Mouse (Mus musculus): ENCODE results near the gene Gm13698.
"Not testable (repeated sequence)": the region's sequence is repeated elsewhere in the genome, so short reads cannot be mapped to it uniquely, and the experiment has no call there.

Gene Gm13698

GRCm38 (mm10) chr2:83955393-83955792, at the start of gene Gm13698:
Gene Gm13698, plus strand, starts transcription at chr2:83955693.
- DNase-seq: not testable (repeated sequence)

- DNase-seq: no peak
Measured at GRCm38 (mm10) chr2:83929478-83930088, 25.9 kb upstream of the Gm13698 start.

- peak; percentile 36 for DNase-seq
Measured at GRCm38 (mm10) chr2:83940931-83941361, 14.5 kb upstream of the Gm13698 start, which contains the start of gene Zswim2. Gene Zswim2, minus strand, starts transcription at chr2:83941228.

GRCm38 (mm10) chr2:83941378-83941777, 14.1 kb upstream of the Gm13698 start:
- no peak for DNase-seq

GRCm38 (mm10) chr2:83941792-83942191, 13.7 kb upstream of the Gm13698 start:
- no peak for DNase-seq

GRCm38 (mm10) chr2:83961203-83961602, 5.7 kb downstream of the Gm13698 start, which contains the start of gene Gm13693:
Gene Gm13693, plus strand, starts transcription at chr2:83961503.
- DNase-seq: not testable (repeated sequence)

- not testable (repeated sequence) for DNase-seq
Measured at GRCm38 (mm10) chr2:83967013-83967412, 11.5 kb downstream of the Gm13698 start, which contains the start of gene Gm13695. Gene Gm13695, plus strand, starts transcription at chr2:83967313.

- DNase-seq: not testable (repeated sequence)
Measured at GRCm38 (mm10) chr2:83972823-83973222, 17.3 kb downstream of the Gm13698 start, which contains the start of gene Gm13696. Gene Gm13696, plus strand, starts transcription at chr2:83973123.

- not testable (repeated sequence) for DNase-seq
Measured at GRCm38 (mm10) chr2:83978633-83979032, 23.1 kb downstream of the Gm13698 start, which contains the start of gene Gm13694. Gene Gm13694, plus strand, starts transcription at chr2:83978933.

GRCm38 (mm10) chr2:83984443-83984842, 28.9 kb downstream of the Gm13698 start, which contains the start of gene Gm13697:
Gene Gm13697, plus strand, starts transcription at chr2:83984743.
- DNase-seq: not testable (repeated sequence)

GRCm38 (mm10) chr2:83990253-83990652, 34.8 kb downstream of the Gm13698 start, which contains the start of gene Gm13691:
Gene Gm13691, plus strand, starts transcription at chr2:83990553.
- DNase-seq: not testable (repeated sequence)

GRCm38 (mm10) chr2:83993639-83994255, 38.3 kb downstream of the Gm13698 start:
- peak; percentile 36 for DNase-seq

GRCm38 (mm10) chr2:83994526-83994925, 39.0 kb downstream of the Gm13698 start:
- DNase-seq: not testable (repeated sequence)

Data from lung, postnatal 10 days (tissue).